Mouse (Mus musculus): ENCODE measurements around the gene Bsg.
"Not testable (repeated sequence)": the region's sequence is repeated elsewhere in the genome, so short reads cannot be mapped to it uniquely, and the experiment has no call there.

Gene Bsg

DNA sequence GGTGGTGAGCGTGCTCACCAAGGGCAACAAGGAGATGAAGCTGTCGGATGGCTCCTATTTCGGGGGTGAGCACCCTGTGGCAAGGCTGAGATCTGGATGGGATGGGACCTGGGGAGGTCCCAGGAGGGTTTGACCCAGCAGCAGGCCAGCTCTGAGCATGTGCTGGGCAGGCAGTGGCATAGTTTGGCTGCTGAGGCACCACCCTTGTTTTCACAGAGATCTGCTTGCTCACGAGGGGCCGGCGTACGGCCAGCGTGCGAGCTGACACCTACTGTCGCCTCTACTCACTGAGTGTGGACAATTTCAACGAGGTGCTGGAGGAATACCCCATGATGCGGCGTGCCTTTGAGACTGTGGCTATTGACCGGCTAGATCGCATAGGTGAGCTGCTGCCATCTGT, 29.6 kb downstream of the Bsg start:
- DNase-seq (ENCODE audit: low read depth, low spot score), result no peak

DNA sequence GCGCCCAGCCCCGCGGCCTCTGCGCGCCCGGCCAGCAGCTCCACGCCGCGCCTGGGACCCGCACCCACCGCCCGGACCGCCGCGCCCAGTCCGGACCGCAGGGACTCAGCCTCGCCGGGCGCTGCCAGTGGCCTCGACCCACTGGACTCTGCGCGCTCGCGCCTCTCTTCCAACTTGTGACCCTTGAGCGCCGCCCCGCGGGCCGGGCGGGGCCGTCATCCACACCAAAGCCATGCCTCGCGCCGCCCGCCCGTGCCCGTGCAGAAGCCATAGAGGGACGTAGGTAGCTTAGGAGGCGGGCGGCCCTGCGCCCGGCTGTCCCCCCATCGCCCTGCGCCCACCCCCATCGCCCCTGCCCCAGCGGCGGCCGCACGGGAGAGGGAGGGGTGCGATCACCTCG, 31.1 kb downstream of the Bsg start:
- no peak for DNase-seq (ENCODE audit: low read depth, low spot score)

DNA sequence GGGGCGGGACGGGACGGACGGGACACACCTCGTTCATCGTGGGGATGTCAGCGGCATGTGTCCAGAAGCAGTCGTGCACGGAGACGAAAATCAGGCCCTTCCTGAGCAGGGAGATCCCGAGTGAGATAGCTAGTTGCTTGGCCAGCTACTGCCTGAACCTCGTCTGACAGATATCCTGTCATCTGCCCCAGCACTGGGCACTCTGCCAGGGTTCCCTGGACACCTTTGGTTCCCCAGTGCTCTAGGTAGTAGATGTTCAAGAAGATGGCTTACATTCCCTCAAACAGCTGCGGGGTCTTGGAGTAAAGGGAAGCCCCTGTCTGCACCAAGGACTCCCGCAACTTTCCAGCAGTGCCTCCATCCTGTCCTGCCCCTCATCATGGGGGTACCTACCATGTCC, 32.4 kb downstream of the Bsg start:
- DNase-seq (ENCODE audit: low read depth, low spot score), result no peak

DNA sequence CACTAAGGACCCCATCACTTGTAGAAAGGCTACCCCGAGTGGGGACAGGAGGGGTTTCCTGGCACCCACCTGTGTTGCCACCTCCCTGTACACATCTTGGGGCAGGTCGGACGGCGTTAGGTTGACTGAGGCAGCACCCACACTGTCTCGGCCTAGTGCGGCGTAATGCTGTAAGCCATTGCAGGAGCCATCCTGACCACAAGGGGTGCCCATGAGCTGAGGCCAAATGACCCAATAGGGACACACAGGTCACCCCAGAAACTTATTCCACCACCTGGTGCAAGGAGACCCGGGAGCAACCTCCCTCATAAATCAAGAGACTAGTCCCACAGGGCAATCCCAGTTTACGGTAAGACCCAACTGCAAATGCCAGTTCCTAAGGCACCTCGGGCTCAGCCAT, 34.0 kb downstream of the Bsg start:
- DNase-seq (ENCODE audit: low read depth, low spot score), result no peak

DNA sequence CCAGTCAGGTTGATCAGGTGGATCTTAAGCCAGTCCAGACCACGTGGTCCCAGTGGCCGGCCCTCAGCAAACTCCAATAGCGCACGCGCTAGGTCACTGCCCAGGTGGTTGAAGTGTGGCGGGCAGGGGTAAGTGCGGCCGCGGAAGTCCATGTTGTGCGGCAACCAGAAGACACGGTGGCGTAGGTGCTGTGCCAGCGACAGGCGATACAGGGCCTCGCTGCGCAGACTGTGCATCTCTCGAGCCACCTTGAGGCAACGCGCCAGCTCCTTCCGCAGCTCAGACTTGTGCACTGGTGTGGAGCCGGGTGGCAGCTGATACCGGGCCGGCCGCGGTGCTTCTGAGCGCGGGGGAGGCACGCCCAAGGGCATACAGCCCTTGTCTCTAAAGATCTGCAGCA, 34.9 kb downstream of the Bsg start:
- DNase-seq (ENCODE audit: low read depth, low spot score), result no peak

DNA sequence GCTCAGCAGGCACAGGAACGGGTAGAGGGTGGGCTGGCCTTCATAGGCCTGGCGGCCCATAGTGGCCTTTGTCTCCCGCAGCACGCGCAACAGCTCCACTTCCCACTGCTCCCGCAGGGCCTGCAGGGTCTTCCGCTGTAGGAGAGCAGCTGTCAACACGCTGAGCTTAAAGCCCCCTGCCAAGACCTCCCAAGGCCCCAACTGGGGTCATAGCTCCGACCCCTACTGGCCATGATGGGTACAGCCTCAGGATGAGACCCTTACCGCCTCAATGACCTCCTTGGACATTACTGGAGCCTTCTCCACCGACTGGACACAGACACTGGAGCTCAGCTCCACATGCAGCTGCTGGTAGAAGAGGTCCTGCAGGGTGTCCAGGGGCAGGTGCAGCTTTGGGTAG, 36.6 kb downstream of the Bsg start:
- DNase-seq (ENCODE audit: low read depth, low spot score), result no peak

DNA sequence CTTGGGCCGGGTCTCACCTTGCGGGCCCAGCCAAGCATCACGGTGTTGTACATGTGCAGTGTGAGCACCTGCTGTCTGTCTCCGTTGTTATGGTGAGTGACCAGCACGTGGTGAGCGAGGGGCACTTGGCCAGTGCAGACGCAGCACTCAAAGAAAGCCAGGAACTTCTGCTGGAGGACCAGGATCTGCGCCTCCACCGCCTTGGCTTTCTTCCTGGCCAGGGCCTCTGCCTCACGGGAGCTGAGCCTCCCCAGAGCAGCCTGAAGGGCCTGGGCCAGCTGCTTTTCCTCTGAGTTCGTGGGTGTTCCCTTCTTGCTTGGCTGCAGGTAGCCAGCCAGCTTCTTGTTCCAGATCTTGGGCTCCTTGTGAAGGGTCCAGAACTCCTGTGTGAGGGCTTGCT, 38.9 kb downstream of the Bsg start:
- DNase-seq (ENCODE audit: low read depth, low spot score), result no peak

DNA sequence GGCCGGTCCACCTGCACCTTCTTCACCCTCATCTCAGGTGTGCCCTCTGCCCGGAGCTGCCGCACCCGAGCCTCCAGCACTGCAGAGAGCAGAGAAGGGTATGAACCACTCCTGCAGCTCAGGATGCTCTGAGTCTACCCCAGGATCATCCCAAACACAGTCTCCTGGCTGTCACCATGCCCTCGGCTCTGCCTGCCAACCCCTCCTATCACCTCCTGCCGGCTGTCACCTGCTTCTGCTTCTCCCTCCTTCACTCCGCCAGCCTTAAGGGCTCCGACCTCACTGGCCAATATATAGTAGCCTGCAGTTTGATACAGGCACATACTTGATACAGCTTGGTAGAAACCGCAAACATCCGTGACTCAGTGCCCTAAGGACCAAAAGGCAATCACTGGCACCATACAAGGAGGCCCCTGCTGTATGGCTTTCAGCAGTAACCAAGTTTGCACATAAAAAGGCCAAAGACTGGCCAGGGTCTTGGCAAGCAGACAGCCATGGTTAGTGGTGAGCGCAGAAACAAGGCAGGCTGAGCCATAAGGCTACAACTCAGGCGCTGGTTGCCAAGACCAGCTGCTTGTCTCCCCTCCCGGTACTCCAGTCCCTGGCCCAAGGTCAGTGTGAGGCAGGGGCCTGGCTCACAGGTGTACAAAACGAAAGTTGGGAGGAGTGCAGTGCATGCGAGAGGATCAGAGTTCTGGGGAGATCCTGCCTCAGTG, 39.5 kb downstream of the Bsg start:
- no peak for DNase-seq (ENCODE audit: low read depth, low spot score)

DNA sequence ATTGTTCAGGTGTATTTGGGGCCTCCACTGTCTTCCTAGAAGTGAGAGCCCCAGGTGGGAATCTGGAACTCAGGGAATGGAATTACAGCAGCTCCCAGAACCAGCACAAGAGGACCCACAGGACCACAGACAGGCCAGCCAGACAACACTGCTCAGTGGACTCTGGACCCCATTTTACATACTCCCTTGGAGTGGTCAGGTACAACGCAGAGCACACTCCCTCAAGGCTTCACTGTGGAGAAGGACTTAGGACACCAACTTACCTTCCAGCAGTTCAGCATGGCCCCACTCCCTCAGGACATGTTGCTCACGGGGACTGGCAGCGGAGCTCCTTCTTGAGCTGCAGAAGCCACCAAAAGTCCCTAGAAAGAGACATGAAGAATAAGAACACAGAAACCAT, 41.1 kb downstream of the Bsg start:
- no peak for DNase-seq (ENCODE audit: low read depth, low spot score)

DNA sequence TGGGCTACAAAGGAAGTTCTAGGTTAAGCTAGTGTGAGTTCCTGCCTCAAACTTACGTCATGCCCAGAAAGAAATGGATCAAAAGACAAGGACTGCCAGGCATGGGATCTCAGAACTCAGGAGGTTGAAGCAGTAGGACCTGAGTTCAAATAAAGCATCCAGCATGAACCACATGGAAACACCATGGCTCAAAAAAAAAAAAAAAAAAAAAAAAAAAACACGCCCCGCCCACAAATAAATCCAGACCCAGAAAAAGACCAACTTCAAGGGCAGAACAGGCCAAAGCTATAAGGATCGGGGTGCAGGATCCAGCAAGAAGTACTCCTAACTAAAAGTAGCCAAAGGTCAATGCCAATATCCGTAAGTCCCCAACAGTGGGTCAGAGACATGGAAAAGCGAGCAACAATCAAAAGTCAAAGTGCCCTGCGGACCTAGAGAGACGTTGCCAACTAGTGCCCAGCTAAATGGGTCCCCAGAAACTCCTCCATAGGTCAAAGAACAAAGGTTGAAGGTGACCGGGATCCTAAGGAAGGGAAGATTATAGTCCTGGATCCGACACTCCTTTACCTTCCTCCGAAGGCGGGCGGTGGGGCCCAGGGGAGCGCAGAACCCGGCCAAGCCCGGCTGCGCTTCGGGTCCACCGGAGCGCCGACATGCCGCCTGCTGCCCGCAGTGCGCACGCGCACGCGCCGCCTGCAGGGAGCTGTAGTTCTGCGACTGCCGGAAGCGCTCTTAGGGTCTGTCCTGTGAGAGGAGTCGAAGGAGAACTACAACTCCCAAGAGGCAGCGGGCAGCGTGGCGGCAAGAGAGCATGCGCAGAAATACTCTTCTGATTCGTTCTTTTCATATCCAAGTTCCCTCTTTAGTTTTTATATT, 41.8 kb downstream of the Bsg start, which contains the start of gene Polrmt:
Gene Polrmt (minus strand): TSS at position 684 of the 876 bp plus-strand sequence.
- DNase-seq (ENCODE audit: low read depth, low spot score), result peak; percentile 91

DNA sequence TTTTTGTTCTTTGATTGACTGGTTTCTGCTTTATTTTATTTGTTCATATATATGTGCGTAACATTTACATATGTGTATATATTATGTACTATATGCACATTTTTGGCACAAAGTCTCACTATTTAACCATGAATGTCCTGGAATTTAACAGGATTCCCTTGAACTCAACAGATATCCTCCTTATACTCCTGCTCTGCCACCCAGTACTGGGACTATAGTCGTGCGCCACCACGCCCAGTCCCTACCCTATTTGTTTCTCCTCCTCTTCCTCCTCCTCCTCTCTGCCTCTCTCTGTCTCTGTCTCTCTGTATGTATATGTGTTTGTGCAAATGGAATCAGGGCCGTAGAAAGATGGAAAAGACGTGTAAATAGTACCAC, 42.5 kb downstream of the Bsg start:
- no peak for DNase-seq (ENCODE audit: low read depth, low spot score)

DNA sequence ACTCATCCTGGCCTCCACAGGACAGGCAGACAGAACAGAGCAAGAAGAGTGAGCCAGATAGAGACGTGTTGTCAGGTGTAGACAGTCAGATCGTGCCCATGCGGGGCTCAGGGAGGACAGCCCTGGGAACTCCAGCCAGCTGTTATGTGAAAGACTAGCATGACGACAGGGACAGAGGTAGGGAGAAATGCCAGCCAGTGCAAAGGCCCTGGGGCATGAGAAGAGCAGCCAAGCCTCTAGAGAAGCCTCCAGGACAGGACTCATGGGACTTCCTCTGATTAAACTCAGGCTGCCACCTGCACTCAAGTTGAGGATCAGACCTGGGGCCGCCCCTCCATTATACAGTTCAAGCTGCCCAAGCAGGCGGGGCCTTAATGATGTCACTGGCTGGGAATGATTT, 44.2 kb downstream of the Bsg start:
- DNase-seq (ENCODE audit: low read depth, low spot score), result no peak

DNA sequence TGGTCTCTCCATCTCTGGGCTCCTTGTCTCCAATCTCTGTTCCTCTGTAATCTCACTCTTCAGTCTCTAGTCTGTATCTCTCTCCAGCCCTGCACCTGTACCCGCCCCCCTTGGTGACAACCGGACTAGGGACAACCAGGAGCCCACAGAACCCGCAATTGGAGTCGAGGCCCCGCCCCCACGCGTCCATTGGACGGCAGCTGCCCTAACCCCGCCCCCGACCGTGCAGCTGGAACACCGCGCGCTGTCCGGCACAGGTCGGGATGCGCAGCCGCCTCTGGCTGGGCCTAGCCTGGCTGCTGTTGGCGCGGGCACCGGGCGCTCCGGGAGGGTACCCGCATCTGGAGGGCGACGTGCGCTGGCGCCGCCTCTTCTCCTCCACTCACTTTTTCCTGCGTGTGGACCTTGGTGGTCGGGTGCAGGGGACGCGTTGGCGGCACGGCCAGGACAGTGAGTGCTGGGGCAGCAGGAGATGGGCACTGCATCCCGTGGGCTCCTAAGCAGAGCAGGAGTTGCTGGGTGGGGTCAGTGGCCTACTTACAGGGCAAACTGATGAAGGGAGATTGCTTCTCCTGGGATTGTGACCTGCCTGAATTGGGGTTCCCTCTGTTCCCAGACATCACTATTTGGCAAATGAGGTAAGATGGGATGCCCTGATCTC, 50.7 kb downstream of the Bsg start, which contains the start of gene Fgf22:
Gene Fgf22 (plus strand): TSS at position 221 of the 661 bp plus-strand sequence.
- no peak for DNase-seq (ENCODE audit: low read depth, low spot score)

DNA sequence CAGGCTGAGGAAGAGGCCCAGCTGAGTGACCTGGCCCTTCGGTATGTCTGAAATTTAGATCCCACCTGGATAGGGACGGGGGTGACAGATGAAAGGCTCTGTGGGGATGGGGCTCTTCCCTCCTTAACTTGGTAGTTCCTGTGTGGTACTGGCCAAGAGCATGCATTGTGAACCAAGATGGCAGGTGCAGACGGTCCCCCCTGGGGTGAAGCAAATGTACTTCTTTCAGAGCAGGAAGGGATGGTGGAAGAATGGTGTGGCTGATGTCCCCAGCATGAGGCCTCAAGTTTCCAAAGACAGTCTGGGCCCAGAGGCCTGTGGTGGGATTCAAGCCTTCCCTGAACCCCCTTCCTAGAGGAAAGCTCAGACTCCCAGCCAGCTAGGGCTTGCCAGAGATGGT, 51.6 kb downstream of the Bsg start:
- no peak for DNase-seq (ENCODE audit: low read depth, low spot score)

DNA sequence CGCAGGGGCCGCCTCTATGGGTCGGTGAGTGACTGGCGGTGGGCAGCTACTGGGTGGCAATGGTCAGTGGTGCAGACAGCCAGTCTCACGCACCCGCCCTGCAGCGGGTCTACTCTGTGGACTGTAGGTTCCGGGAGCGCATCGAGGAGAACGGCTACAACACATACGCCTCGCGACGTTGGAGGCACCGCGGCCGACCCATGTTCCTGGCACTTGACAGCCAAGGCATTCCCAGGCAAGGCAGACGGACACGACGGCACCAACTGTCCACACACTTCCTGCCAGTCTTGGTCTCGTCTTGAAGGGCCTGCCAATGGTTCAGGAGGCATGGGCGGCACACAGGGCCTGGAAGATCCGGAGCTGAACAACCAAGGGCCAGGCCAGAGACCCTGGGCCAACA, 52.4 kb downstream of the Bsg start:
- DNase-seq (ENCODE audit: low read depth, low spot score), result no peak

DNA sequence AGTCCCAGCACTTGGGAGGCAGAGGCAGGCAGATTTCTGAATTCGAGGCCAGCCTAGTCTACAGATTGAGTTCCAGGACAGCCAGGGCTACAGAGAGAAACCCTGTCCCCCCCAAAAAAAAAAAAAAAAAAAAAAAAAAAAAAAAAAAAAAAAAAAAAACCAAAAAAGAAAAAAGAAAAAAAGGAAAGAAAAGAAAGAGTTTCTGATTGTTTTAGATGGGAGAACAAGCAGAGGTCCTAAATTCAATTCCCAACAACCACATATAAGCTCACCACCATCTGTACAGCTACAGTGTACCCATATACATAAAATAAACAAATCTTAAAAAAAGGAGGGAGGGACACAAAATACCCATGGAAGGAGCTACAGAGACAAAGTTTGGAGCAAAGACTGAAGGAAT, 55.4 kb downstream of the Bsg start:
- not testable (repeated sequence) for DNase-seq (ENCODE audit: low read depth, low spot score)

DNA sequence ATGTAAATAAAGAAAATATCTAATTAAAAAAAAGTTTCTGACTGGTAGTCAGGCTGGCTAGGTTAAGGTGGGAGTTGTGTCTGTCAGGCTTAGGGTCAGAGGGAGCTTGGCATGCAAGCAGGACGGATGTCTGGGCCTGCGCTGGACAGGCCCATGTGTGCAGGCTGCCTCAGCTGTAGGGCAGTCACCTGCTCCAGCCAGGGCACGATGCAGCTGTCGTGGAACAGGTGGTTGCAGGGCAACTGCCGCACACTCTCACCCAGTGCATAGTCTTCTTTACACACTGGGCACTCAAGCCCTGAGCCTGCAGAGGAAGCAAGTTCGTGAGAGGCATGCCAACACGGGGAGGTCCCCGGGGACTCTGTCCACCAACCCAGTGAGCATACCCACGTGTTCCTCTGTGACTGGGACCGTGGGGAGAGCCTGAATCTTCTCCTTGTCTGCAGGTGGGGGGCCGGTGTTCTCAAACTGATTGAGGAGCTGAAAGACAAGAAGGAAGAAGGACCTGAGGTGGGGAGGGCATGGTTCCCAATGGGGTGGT, 56.4 kb downstream of the Bsg start:
- no peak for DNase-seq (ENCODE audit: low read depth, low spot score)

All from brain, embryonic 18.5 days (tissue).